Mouse (Mus musculus): ENCODE results near the gene H3f3b. TPM values are rescaled to one million over a fixed set of nuclear protein-coding genes. Genes with fewer than 3 reads are reported as not detected.

H3f3b gene
- total and polyA plus RNA-seq, 2 experiments, result 56.2 to 163 TPM

GRCm38 (mm10) chr11:115992098-115992497, 35.7 kb downstream of the H3f3b start:
- 65% methylated on average over 4 of the region's 4 CpGs for WGBS

GRCm38 (mm10) chr11:115989686-115990085, 38.1 kb downstream of the H3f3b start:
- H3K4me3 ChIP-seq (ENCODE audit: insufficient read depth, low read depth, low read length), result no peak overlapping the region
- no peaks in the 10 kb centered on the region for H3K4me1 ChIP-seq (ENCODE audit: control insufficient read depth, insufficient read depth, low read length)
- H3K9ac ChIP-seq (ENCODE audit: low read depth, low read length), result no peak overlapping the region
- TF ChIP-seq CTCF (IDR thresholded peaks at IDR 0.05; ENCODE audit: low read depth, low read length) (no peak), POLR2A (IDR thresholded peaks at IDR 0.05; ENCODE audit: extremely low read depth, insufficient read depth, low read length) (no peak)
- no peaks in the 10 kb centered on the region for H3K79me2 ChIP-seq (ENCODE audit: control insufficient read depth, insufficient read depth, low read length)
- no peak for DNase-seq (ENCODE audit: extremely low read depth, low read depth, low spot score)
- H3K36me3 ChIP-seq (ENCODE audit: control insufficient read depth, insufficient read depth, low read length), result no peaks in the 10 kb centered on the region
- H3K27me3 ChIP-seq (ENCODE audit: control insufficient read depth, insufficient read depth, low read length), result 0 out of 2 replicates have a peak, but pooled peaks cover 4% of the 10 kb centered on the region
- 30% methylated on average over 15 of the region's 15 CpGs for WGBS
- no peak overlapping the region for H3K27ac ChIP-seq (replicated peaks; ENCODE audit: insufficient read depth, low read depth, low read length)

More at GRCm38 (mm10) chr11:115992098-115992497, 35.7 kb downstream of the H3f3b start:
- H3K9ac ChIP-seq (ENCODE audit: low read depth, low read length), result no peak overlapping the region
- H3K4me1 ChIP-seq (ENCODE audit: control insufficient read depth, insufficient read depth, low read length), result no peaks in the 10 kb centered on the region
- H3K27ac ChIP-seq (replicated peaks; ENCODE audit: insufficient read depth, low read depth, low read length), result no peak overlapping the region
- H3K36me3 ChIP-seq (ENCODE audit: control insufficient read depth, insufficient read depth, low read length), result no peaks in the 10 kb centered on the region
- H3K27me3 ChIP-seq (ENCODE audit: control insufficient read depth, insufficient read depth, low read length), result 0 out of 2 replicates have a peak, but pooled peaks cover 4% of the 10 kb centered on the region
- no peak for DNase-seq (ENCODE audit: extremely low read depth, low read depth, low spot score)
- TF ChIP-seq CTCF (IDR thresholded peaks at IDR 0.05; ENCODE audit: low read depth, low read length), result no peak
- no peak for TF ChIP-seq POLR2A (IDR thresholded peaks at IDR 0.05; ENCODE audit: extremely low read depth, insufficient read depth, low read length)
- H3K4me3 ChIP-seq (ENCODE audit: insufficient read depth, low read depth, low read length), result no peak overlapping the region
- H3K79me2 ChIP-seq (ENCODE audit: control insufficient read depth, insufficient read depth, low read length), result no peaks in the 10 kb centered on the region

GRCm38 (mm10) chr11:115983291-115983690, 44.5 kb downstream of the H3f3b start:
- WGBS, result 87% methylated on average over 8 of the region's 8 CpGs
- TF ChIP-seq CTCF (IDR thresholded peaks at IDR 0.05; ENCODE audit: low read depth, low read length) (no peak), POLR2A (IDR thresholded peaks at IDR 0.05; ENCODE audit: extremely low read depth, insufficient read depth, low read length) (no peak)
- Histone ChIP-seq H3K36me3 (ENCODE audit: control insufficient read depth, insufficient read depth, low read length) (no peaks in the 10 kb centered on the region), H3K4me1 (ENCODE audit: control insufficient read depth, insufficient read depth, low read length) (no peaks in the 10 kb centered on the region), H3K27me3 (ENCODE audit: control insufficient read depth, insufficient read depth, low read length) (0 out of 2 replicates have a peak, but pooled peaks cover under 1% of the 10 kb centered on the region), H3K4me3 (ENCODE audit: insufficient read depth, low read depth, low read length) (no peak overlapping the region), H3K27ac (replicated peaks; ENCODE audit: insufficient read depth, low read depth, low read length) (no peak overlapping the region), H3K79me2 (ENCODE audit: control insufficient read depth, insufficient read depth, low read length) (no peaks in the 10 kb centered on the region), H3K9ac (ENCODE audit: low read depth, low read length) (no peak overlapping the region)
- no peak for DNase-seq (ENCODE audit: extremely low read depth, low read depth, low spot score)

- Histone ChIP-seq H3K27me3 (ENCODE audit: control insufficient read depth, insufficient read depth, low read length) (no peaks in the 10 kb centered on the region), H3K4me3 (ENCODE audit: insufficient read depth, low read depth, low read length) (no peak overlapping the region), H3K36me3 (ENCODE audit: control insufficient read depth, insufficient read depth, low read length) (no peaks in the 10 kb centered on the region), H3K9ac (ENCODE audit: low read depth, low read length) (no peak overlapping the region), H3K27ac (replicated peaks; ENCODE audit: insufficient read depth, low read depth, low read length) (no peak overlapping the region), H3K79me2 (ENCODE audit: control insufficient read depth, insufficient read depth, low read length) (no peaks in the 10 kb centered on the region), H3K4me1 (ENCODE audit: control insufficient read depth, insufficient read depth, low read length) (no peaks in the 10 kb centered on the region)
- TF ChIP-seq POLR2A (IDR thresholded peaks at IDR 0.05; ENCODE audit: extremely low read depth, insufficient read depth, low read length), result no peak
- no peak for TF ChIP-seq CTCF (IDR thresholded peaks at IDR 0.05; ENCODE audit: low read depth, low read length)
- no peak for DNase-seq (ENCODE audit: extremely low read depth, low read depth, low spot score)
- 94% methylated on average over 15 of the region's 15 CpGs for WGBS
These were observed 45.3 kb downstream of the H3f3b start for GRCm38 (mm10) chr11:115982472-115982871.

GRCm38 (mm10) chr11:115975544-115975943, 52.2 kb downstream of the H3f3b start:
- TF ChIP-seq CTCF (IDR thresholded peaks at IDR 0.05; ENCODE audit: low read depth, low read length), result no peak
- no peak for TF ChIP-seq POLR2A (IDR thresholded peaks at IDR 0.05; ENCODE audit: extremely low read depth, insufficient read depth, low read length)
- Histone ChIP-seq H3K27me3 (ENCODE audit: control insufficient read depth, insufficient read depth, low read length) (peaks cover 5% of the 10 kb centered on the region; the same call in 1 of the 2 replicates), H3K4me1 (ENCODE audit: control insufficient read depth, insufficient read depth, low read length) (no peaks in the 10 kb centered on the region), H3K4me3 (ENCODE audit: insufficient read depth, low read depth, low read length) (no peak overlapping the region), H3K9ac (ENCODE audit: low read depth, low read length) (no peak overlapping the region), H3K27ac (replicated peaks; ENCODE audit: insufficient read depth, low read depth, low read length) (no peak overlapping the region), H3K79me2 (ENCODE audit: control insufficient read depth, insufficient read depth, low read length) (no peaks in the 10 kb centered on the region), H3K36me3 (ENCODE audit: control insufficient read depth, insufficient read depth, low read length) (no peaks in the 10 kb centered on the region)
- no peak for DNase-seq (ENCODE audit: extremely low read depth, low read depth, low spot score)
- 66% methylated on average over 12 of the region's 12 CpGs for WGBS

- no peak for TF ChIP-seq POLR2A (IDR thresholded peaks at IDR 0.05; ENCODE audit: extremely low read depth, insufficient read depth, low read length)
- TF ChIP-seq CTCF (IDR thresholded peaks at IDR 0.05; ENCODE audit: low read depth, low read length), result no peak
- Histone ChIP-seq H3K79me2 (ENCODE audit: control insufficient read depth, insufficient read depth, low read length) (no peaks in the 10 kb centered on the region), H3K36me3 (ENCODE audit: control insufficient read depth, insufficient read depth, low read length) (no peaks in the 10 kb centered on the region), H3K27me3 (ENCODE audit: control insufficient read depth, insufficient read depth, low read length) (peaks cover 5% of the 10 kb centered on the region; the same call in 1 of the 2 replicates), H3K9ac (ENCODE audit: low read depth, low read length) (no peak overlapping the region), H3K27ac (replicated peaks; ENCODE audit: insufficient read depth, low read depth, low read length) (no peak overlapping the region), H3K4me3 (ENCODE audit: insufficient read depth, low read depth, low read length) (peak overlapping the region; percentile 26), H3K4me1 (ENCODE audit: control insufficient read depth, insufficient read depth, low read length) (no peaks in the 10 kb centered on the region)
- DNase-seq (ENCODE audit: extremely low read depth, low read depth, low spot score), result no peak
- 6% methylated on average over 18 of the region's 18 CpGs for WGBS
These were observed 52.7 kb downstream of the H3f3b start for GRCm38 (mm10) chr11:115975083-115975420.

Measured in liver, adult 2 months (tissue).